Mouse (Mus musculus) embryonic fibroblast, embryonic 13.5 days (primary cell): ENCODE measurements around the gene Poc1a. TPM values are rescaled to one million over a fixed set of nuclear protein-coding genes. Genes with fewer than 3 reads are reported as not detected.

ENCODE experiments used
- H3K27ac ChIP-seq: 2 replicates; pipeline ENCODE4 v1.5.1; 2012; ENCODE audit warnings: low read length, control low read depth, inconsistent platforms; ENCODE audit not compliant: insufficient read depth
- H3K4me1 ChIP-seq: 2 replicates; pipeline ENCODE4 v1.6.1; 2011; ENCODE audit warnings: low read length; ENCODE audit not compliant: control insufficient read depth, insufficient read depth
- H3K4me3 ChIP-seq: 2 replicates; pipeline ENCODE4 v1.5.1; 2011; ENCODE audit warnings: mild to moderate bottlenecking, control low read depth, low read length; ENCODE audit not compliant: insufficient read depth
- CTCF ChIP-seq: IDR thresholded peaks from 2 replicates; pipeline ENCODE4 v1.5.1; 2011; ENCODE audit warnings: mild to moderate bottlenecking, control low read depth, low read length, moderate library complexity, borderline replicate concordance; ENCODE audit not compliant: insufficient read depth
- POLR2A ChIP-seq: IDR thresholded peaks from 2 replicates; pipeline ENCODE4 v1.6.1; 2011; ENCODE audit warnings: low read depth, mild to moderate bottlenecking, control low read depth, low read length, moderate library complexity
- polyA plus RNA-seq: library from polyadenylated mRNA; stranded (reverse); fragments of >200 nt; gene quantifications from 2 replicates; pipeline ENCODE4 v1.2.4, GENCODE M21; 2011; ENCODE audit warnings: low read depth; ENCODE audit not compliant: missing spikeins, insufficient read length

The Poc1a gene
- polyA plus RNA-seq, 1 experiment, result 12.0 TPM

DNA sequence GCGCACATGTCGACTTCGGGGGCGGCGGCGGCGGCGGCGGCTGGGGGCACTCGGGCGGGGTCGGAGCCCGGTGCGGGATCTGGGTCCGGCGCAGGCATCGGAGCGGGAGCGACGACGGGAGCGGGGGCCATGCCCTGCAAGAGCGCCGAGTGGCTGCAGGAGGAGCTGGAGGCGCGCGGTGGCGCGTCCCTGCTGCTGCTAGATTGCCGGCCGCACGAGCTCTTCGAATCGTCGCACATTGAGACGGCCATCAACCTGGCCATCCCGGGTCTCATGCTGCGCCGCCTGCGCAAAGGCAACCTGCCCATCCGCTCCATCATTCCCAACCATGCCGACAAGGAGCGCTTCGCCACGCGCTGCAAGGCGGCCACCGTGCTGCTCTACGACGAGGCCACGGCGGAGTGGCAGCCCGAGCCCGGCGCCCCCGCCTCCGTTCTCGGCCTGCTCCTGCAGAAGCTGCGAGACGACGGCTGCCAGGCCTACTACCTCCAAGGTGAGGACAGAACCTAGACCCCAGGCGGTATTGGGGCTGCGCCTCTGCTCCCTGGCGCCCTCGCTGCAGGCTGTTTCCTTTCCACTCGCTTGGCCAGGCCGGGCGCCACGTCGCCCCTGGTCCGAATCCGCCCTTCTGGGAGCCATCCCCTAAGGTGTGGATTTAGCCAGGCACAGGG is 88.1 kb downstream of the Poc1a start:
- TF ChIP-seq CTCF, result no peak
- TF ChIP-seq POLR2A, result no peak
- Histone ChIP-seq H3K27ac (peak overlapping the region; percentile 83), H3K4me1 (peaks cover 13% of the 10 kb centered on the region; the same call in 1 of the 2 replicates)

DNA sequence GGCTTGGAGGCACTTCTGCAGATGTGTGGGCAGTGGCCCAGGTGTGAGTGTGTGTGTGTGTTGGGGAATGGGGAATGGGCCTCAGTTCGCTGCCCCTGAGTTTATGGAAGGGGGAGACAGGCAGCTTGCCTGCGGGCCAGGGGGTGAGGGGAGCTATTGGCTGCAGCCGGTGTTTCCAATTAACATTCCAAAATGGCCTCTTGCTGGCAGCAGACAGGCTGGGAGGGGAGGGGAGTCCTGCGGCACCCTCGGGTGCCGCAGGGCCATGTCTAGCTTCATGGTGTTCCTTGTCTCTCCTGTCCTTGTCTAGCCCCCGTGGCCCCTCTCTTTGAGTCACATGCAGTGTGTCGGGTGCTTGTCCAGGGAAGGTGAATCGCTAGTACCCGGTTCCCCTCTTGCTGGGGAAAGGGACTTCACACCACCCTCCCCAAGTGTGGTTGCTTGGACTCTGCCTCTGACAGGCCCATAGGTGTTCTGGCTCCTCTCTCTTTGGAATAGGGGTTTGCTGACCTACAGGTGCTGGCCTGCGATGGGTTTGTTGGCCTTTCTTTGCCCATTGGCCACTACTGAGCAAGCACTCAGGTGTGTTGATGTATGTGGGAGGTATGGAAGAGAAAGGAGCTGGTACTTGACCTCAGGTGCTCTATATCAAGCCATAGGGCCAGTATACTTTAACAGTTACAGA is 89.1 kb downstream of the Poc1a start:
- Histone ChIP-seq H3K4me1 (peaks cover 13% of the 10 kb centered on the region; the same call in 1 of the 2 replicates), H3K4me3 (peak overlapping the region; percentile 97)

More for the DNA sequence above, 88.1 kb downstream of the Poc1a start:
- H3K4me3 ChIP-seq, result peak overlapping the region; percentile 97

DNA sequence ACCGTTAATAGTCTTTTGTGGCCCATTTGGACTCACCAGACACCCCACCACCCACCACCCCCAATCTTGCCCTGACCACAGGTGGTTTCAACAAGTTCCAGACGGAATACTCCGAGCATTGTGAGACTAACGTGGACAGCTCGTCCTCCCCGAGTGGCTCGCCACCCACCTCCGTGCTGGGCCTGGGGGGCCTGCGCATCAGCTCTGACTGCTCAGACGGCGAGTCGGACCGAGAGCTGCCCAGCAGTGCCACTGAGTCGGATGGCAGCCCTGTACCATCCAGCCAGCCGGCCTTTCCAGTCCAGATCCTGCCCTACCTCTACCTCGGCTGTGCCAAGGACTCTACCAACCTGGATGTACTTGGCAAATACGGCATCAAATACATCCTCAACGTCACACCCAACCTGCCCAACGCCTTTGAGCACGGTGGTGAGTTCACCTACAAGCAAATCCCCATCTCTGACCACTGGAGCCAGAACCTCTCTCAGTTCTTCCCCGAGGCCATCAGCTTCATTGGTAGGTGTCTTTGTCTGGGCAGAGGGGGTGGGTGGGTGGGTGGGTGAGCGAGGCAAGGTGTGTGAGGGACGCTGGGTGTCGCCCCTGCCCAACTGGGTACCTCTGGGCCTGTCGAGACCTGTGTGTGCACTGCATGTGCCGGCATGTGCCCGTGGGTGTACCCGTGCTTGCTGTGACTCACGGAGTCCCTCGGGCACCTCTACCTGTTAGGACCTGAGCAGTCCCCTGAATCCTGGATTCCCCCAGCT is 89.9 kb downstream of the Poc1a start:
- peaks cover 13% of the 10 kb centered on the region; the same call in 1 of the 2 replicates for H3K4me1 ChIP-seq
- TF ChIP-seq CTCF (no peak), POLR2A (no peak)
- H3K4me3 ChIP-seq, result peak overlapping the region; percentile 97
- H3K27ac ChIP-seq, result peak overlapping the region; percentile 10; the same call in 1 of the 2 replicates

More for the DNA sequence above, 89.1 kb downstream of the Poc1a start:
- TF ChIP-seq POLR2A, result peak; percentile 52; the same call in 1 of the 2 replicates
- no peak for TF ChIP-seq CTCF
- H3K27ac ChIP-seq, result peak overlapping the region; percentile 83

DNA sequence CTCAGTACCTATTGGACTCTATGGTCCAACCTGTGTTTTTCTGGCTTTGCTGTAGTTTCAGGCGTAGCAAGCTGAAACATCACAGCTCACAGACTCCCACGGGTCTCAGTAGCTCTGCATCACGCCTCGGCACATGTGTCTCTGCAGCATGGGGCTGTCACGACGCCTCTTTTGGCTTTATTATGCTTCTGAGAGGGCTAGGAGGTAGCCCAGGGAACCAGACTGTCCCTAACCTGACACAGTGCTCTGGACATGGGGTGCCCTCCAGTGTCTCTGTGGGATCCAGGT is 90.5 kb downstream of the Poc1a start:
- TF ChIP-seq POLR2A (no peak), CTCF (no peak)
- Histone ChIP-seq H3K4me1 (peaks cover 13% of the 10 kb centered on the region; the same call in 1 of the 2 replicates), H3K4me3 (peak overlapping the region; percentile 14), H3K27ac (peak overlapping the region; percentile 10; the same call in 1 of the 2 replicates)

DNA sequence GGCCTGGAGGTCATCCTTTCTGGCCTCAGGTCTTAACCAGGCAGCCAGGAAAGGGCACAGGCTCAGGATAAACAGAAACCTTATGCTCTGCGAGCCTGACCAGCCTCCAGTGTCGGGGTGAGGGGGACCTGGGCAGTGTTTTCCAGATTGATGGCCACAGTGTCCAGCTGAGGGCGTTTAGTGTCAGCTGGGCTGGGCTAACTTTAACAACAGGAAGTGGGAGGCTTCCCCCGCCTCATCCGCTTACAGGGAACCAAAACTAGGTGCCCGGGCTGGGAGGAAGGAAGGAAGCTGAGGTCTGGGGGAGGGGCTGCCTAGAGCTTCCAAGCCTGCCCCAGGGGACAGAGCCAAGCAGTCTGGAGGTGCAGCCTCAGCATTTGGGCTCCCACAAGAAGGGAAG is 90.9 kb downstream of the Poc1a start:
- Histone ChIP-seq H3K4me1 (peaks cover 10% of the 10 kb centered on the region; the same call in 1 of the 2 replicates), H3K27ac (peak overlapping the region; percentile 10; the same call in 1 of the 2 replicates), H3K4me3 (peak overlapping the region; percentile 14)
- TF ChIP-seq CTCF (no peak), POLR2A (0 out of 2 replicates have a peak, but pooled peaks have one; percentile 25)

DNA sequence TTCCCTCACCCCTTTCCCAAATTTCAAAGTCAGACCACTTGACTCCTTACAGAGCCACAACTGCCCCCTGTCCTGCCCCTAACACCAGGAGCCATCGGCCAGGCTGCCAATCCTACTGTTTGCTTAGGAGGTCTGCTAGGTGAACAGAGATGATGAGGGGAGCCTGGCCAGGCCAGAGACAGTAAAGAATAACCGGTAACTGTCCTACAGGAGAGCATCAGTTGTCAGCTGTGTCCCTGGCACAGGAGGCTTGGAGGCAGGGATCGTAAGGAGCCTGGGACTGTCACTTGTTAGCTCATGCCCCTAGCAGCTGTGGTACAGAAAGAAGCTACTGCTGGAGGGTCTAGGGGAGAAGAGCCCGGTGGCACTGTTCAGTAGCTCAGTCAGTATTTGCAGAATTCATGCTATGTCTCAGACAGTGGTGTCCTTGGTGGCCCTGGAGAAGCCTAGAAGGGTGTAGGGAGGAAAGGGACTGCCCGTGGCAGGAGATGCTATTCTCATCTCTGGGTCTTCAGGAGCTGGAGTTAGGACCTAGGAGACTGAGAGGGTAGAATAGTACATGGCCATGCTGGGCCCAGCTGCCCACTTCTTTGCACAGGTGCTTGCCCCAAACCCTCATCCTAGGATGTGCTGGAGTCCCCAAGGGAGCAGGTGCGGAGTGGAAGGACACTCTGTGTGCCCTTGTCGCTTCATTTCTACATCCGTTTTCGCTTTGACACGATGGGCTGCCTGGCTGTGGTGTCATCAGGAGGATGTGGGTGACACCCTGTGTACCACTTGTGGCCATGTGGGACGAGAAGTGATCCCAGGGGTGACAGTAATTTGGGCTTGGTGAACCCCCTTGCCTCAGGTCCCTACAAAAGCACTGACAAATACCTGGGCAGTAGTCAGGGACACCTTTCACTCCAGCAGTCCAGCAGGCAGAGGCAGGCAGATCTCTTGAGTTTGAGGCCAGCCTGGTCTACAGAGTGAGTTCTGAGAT is 91.9 kb downstream of the Poc1a start:
- Histone ChIP-seq H3K4me3 (no peak overlapping the region), H3K4me1 (0 out of 2 replicates have a peak, but pooled peaks cover 11% of the 10 kb centered on the region)
- TF ChIP-seq CTCF (no peak), POLR2A (no peak)

DNA sequence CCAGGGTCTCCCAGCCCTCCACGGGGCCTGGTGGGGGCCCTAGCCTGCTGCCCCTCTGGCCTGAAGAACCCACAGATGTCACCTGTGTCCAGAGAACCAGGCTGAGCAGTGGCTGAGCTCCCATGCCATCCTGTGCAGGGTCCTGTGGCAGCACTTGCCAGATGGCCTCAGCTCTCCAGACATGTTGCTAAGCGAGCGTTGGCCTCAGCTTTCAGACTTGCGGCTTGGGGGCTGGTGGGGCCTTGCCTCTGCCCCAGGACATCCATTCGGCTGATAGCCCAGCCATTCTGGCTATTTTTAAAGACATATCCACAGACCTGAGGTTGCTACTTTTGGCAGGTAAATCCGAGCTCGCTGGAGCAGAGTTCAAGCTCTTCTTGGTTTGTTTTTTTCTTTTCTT is 93.1 kb downstream of the Poc1a start:
- Histone ChIP-seq H3K4me3 (no peak overlapping the region), H3K27ac (no peak overlapping the region), H3K4me1 (0 out of 2 replicates have a peak, but pooled peaks cover 19% of the 10 kb centered on the region)
- TF ChIP-seq POLR2A (no peak), CTCF (no peak)

More for the DNA sequence above, 91.9 kb downstream of the Poc1a start:
- H3K27ac ChIP-seq, result no peak overlapping the region

DNA sequence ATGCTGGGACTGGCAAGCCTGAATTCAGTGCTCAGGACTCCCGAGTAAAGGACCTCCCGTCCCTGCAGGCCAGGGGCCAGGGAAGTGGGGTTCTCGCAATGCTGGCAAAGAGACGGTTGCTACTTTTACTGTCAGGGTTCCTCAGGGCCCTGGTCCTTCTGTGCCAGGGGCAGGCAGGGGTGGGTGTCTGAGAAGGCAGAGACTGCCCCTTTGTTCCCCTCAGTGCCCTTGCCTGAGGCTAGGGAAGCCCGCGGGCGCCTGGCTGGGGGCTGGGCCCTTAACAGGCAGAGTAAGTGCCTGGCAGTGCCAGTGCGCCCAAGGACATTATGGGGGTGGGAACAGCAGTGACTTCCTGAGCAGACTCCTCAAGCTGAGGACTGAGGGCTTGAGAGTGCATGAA is 96.4 kb downstream of the Poc1a start:
- 0 out of 2 replicates have a peak, but pooled peaks cover 12% of the 10 kb centered on the region for H3K4me1 ChIP-seq
- TF ChIP-seq CTCF, result no peak
- no peak for TF ChIP-seq POLR2A
- peak overlapping the region; percentile 77; the same call in 1 of the 2 replicates for H3K27ac ChIP-seq
- H3K4me3 ChIP-seq, result no peak overlapping the region
